Mouse (Mus musculus): Measurements from ENCODE around the gene Ccdc167.

DNA sequence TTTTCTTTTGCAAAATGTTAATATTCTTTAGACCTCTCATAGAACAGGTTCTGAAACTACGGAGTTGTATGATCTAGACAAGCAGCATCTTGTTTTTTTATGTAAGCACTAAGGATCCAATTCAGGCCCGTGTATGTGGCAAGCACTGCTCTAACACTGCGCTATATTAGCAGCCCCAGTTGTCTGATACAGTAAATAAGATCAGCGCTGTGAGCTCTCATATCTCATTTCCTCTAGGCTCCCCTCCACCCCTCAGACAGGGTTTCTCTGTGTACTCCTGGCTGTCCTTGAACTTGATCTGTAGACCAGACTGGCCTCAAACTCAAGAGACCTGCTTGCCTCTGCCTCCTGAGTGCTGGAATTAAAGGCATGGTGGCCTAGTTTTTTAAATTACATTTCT, 47.8 kb downstream of the Ccdc167 start:
- TF ChIP-seq POLR2A (IDR thresholded peaks at IDR 0.05; ENCODE audit: low read depth, low read length) (no peak), CTCF (IDR thresholded peaks at IDR 0.05; ENCODE audit: borderline replicate concordance, insufficient read depth, low read length) (no peak)

All from embryonic fibroblast, embryonic 13.5 days (primary cell).